Mouse (Mus musculus) liver, postnatal 0 days (tissue): ENCODE results near the gene Mxd4. TPM values are rescaled to one million over a fixed set of nuclear protein-coding genes. Genes with fewer than 3 reads are reported as not detected.
A peak's percentile ranks its signal among the peaks of the same experiment; 100 is the strongest.

Experiments used
- ATAC-seq: fragments of 200-750 bp; cut with Nextera tagmentation; 2 replicates; pipeline ENCODE4 v1.8.0; 2017; ENCODE audit warnings: mild to moderate bottlenecking, moderate library complexity
- DNase-seq: peaks from one replicate; pipeline ENCODE4 v3.0.0-alpha.2; 2016
- H3K27ac ChIP-seq: fragments of 300-500 bp; sonication (generic); 2 replicates; pipeline ENCODE4 v1.5.1; 2014; ENCODE audit warnings: antibody characterized with exemption, moderate library complexity, mild to moderate bottlenecking, low read depth
- H3K27me3 ChIP-seq: fragments of 300-500 bp; sonication (generic); 2 replicates; pipeline ENCODE4 v1.6.1; 2014; ENCODE audit warnings: low read length, control low read depth, mixed read lengths; ENCODE audit not compliant: insufficient read depth
- H3K36me3 ChIP-seq: fragments of 300-500 bp; sonication (generic); replicated peaks from 2 replicates; pipeline ENCODE4 v1.6.1; 2014; ENCODE audit warnings: mild to moderate bottlenecking, control low read depth, low read length, moderate library complexity, mixed read lengths; ENCODE audit not compliant: insufficient read depth
- H3K4me1 ChIP-seq: fragments of 300-500 bp; sonication (generic); 2 replicates; pipeline ENCODE4 v1.6.1; 2014; ENCODE audit warnings: antibody characterized with exemption, mild to moderate bottlenecking, control low read depth; ENCODE audit not compliant: insufficient read depth
- H3K4me2 ChIP-seq: fragments of 300-500 bp; sonication (generic); 2 replicates; pipeline ENCODE4 v1.6.1; 2014; ENCODE audit warnings: low read depth, mild to moderate bottlenecking, low read length, moderate library complexity, mixed read lengths
- H3K4me3 ChIP-seq: fragments of 300-500 bp; sonication (generic); 2 replicates; pipeline ENCODE4 v1.5.1; 2014; ENCODE audit warnings: low read depth, low read length
- H3K9ac ChIP-seq: fragments of 300-500 bp; sonication (generic); replicated peaks from 2 replicates; pipeline ENCODE4 v1.6.1; 2014; ENCODE audit warnings: mild to moderate bottlenecking, moderate library complexity
- H3K9me3 ChIP-seq: fragments of 300-500 bp; sonication (generic); 2 replicates; pipeline ENCODE4 v1.6.1; 2016; ENCODE audit warnings: mild to moderate bottlenecking, control low read depth, low read length, mixed read lengths
- CTCF ChIP-seq: sonication (generic); IDR thresholded peaks from 2 replicates; pipeline ENCODE4 v1.5.1; 2016; ENCODE audit warnings: antibody characterized with exemption, low read depth
- EP300 ChIP-seq: IDR thresholded peaks from 2 replicates; pipeline ENCODE4 v1.6.1; 2016; ENCODE audit warnings: antibody characterized with exemption, low read depth, mild to moderate bottlenecking
- WGBS: fragments of 180-500 bp; shearing (Covaris S2); extraction: QIAGEN DNeasy Blood & Tissue Kit; methylation state at CpG from one replicate; pipeline ENCODE4 v1.1.7; 2014; ENCODE audit not compliant: insufficient replicate concordance; 5-methylcytosine and 5-hydroxymethylcytosine counted together
- polyA plus RNA-seq: library from polyadenylated mRNA; unstranded; fragments of >200 nt; fragmentation: Nextera tagmentation; extraction: Ambion mirVana; gene quantifications from 2 replicates; pipeline ENCODE4 v1.2.1, GENCODE M21; 2015

The Mxd4 gene
- polyA plus RNA-seq, 1 experiment from 2014 or later, result 9.4 TPM

GRCm38 (mm10) chr5:34186961-34187391 lies 544 bp downstream of the Mxd4 start:
- Histone ChIP-seq H3K9ac (peak overlapping the region; percentile 81), H3K4me3 (peak overlapping the region; percentile 87), H3K27ac (peak overlapping the region; percentile 96), H3K4me2 (peak overlapping the region; percentile 97), H3K9me3 (no peaks in the 10 kb centered on the region), H3K4me1 (peaks cover 50% of the 10 kb centered on the region), H3K27me3 (no peaks in the 10 kb centered on the region), H3K36me3 (peaks cover 8% of the 10 kb centered on the region; the same call in 1 of the 2 replicates)
- ATAC-seq (peak; percentile 24), DNase-seq (peak; percentile 76)
- WGBS, result 2% methylated on average over 31 of the region's 46 CpGs
- TF ChIP-seq EP300 (no peak), CTCF (no peak)

- Histone ChIP-seq H3K4me3 (peak overlapping the region; percentile 87), H3K4me1 (peaks cover 50% of the 10 kb centered on the region), H3K4me2 (peak overlapping the region; percentile 97), H3K27me3 (no peaks in the 10 kb centered on the region), H3K27ac (peak overlapping the region; percentile 96), H3K9me3 (no peaks in the 10 kb centered on the region), H3K36me3 (peaks cover 8% of the 10 kb centered on the region; the same call in 1 of the 2 replicates), H3K9ac (peak overlapping the region; percentile 81)
- DNase-seq (no peak), ATAC-seq (no peak)
- WGBS, result 45% methylated on average over 2 of the region's 2 CpGs
- no peak for TF ChIP-seq EP300
- no peak for TF ChIP-seq CTCF
Observed at GRCm38 (mm10) chr5:34186391-34186790, 1.1 kb downstream of the Mxd4 start.

- DNase-seq, result no peak
- Histone ChIP-seq H3K4me2 (peak overlapping the region; percentile 97), H3K27me3 (no peaks in the 10 kb centered on the region), H3K4me1 (peaks cover 50% of the 10 kb centered on the region), H3K9ac (peak overlapping the region; percentile 81), H3K36me3 (peaks cover 13% of the 10 kb centered on the region), H3K9me3 (no peaks in the 10 kb centered on the region), H3K4me3 (peak overlapping the region; percentile 87), H3K27ac (no peak overlapping the region)
- no peak for ATAC-seq
- TF ChIP-seq EP300 (no peak), CTCF (no peak)
Observed at GRCm38 (mm10) chr5:34185791-34186190, 1.7 kb downstream of the Mxd4 start.

- H3K9me3 ChIP-seq, result no peaks in the 10 kb centered on the region
- H3K4me2 ChIP-seq, result no peak overlapping the region
- no peak overlapping the region for H3K4me3 ChIP-seq
- TF ChIP-seq EP300 (no peak), CTCF (no peak)
- H3K27me3 ChIP-seq, result no peaks in the 10 kb centered on the region
- H3K4me1 ChIP-seq, result peaks cover 50% of the 10 kb centered on the region
- H3K9ac ChIP-seq, result peak overlapping the region; percentile 81; the same call in 1 of the 2 replicates
- H3K27ac ChIP-seq, result no peak overlapping the region
- DNase-seq (peak; percentile 11), ATAC-seq (no peak)
- WGBS, result 75% methylated on average over 1 of the region's 1 CpGs
- peaks cover 16% of the 10 kb centered on the region for H3K36me3 ChIP-seq
Observed at GRCm38 (mm10) chr5:34185051-34185580, 2.4 kb downstream of the Mxd4 start.

- ATAC-seq (no peak), DNase-seq (peak; percentile 10)
- H3K27me3 ChIP-seq, result no peaks in the 10 kb centered on the region
- H3K36me3 ChIP-seq, result peaks cover 20% of the 10 kb centered on the region
- H3K9ac ChIP-seq, result no peak overlapping the region
- 77% methylated on average over 3 of the region's 3 CpGs for WGBS
- H3K9me3 ChIP-seq, result no peaks in the 10 kb centered on the region
- H3K27ac ChIP-seq, result no peak overlapping the region
- H3K4me3 ChIP-seq, result no peak overlapping the region
- TF ChIP-seq CTCF (no peak), EP300 (no peak)
- H3K4me1 ChIP-seq, result peaks cover 44% of the 10 kb centered on the region
- no peak overlapping the region for H3K4me2 ChIP-seq
Observed at GRCm38 (mm10) chr5:34183976-34184375, 3.5 kb downstream of the Mxd4 start.

GRCm38 (mm10) chr5:34183156-34183880 lies 4.2 kb downstream of the Mxd4 start:
- Histone ChIP-seq H3K9ac (no peak overlapping the region), H3K4me2 (no peak overlapping the region), H3K27ac (peak overlapping the region; percentile 48; the same call in 1 of the 2 replicates), H3K4me1 (peaks cover 39% of the 10 kb centered on the region), H3K9me3 (no peaks in the 10 kb centered on the region), H3K36me3 (peaks cover 25% of the 10 kb centered on the region), H3K4me3 (no peak overlapping the region), H3K27me3 (no peaks in the 10 kb centered on the region)
- DNase-seq, result peak; percentile 50
- WGBS, result 83% methylated on average over 5 of the region's 5 CpGs
- TF ChIP-seq EP300, result peak; percentile 68
- TF ChIP-seq CTCF, result no peak
- ATAC-seq, result no peak
